Mouse (Mus musculus): ENCODE results near the gene Alx3.

DNA sequence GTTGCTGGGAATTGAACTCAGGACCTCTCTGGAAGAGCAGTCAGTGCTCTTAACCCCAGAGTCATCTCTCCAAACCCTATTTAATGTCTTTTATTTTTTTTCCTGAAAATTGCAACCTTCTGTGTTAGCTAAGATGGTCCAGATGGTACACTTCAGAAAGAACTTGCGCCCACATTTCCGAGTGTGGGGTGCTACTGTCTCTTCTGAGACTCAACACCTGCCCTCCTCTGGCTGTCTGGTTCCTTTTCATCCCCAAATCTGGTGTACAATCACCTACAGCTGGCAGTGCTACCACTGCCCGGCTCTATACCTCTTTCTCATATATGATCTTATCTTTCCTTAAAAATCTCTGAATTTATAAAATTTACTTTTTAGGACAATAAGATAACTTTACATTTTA lies 58.1 kb downstream of the Alx3 start:
- TF ChIP-seq GATA1 (IDR thresholded peaks at IDR 0.05; ENCODE audit: borderline replicate concordance, low read length): no peak
- TF ChIP-seq FLI1 (IDR thresholded peaks at IDR 0.05; ENCODE audit: low read length): no peak
